Mouse (Mus musculus) embryo, embryonic 10.5 days (tissue): Measurements from ENCODE around the gene Ankrd12.

Experiments
- DNase-seq: peaks from one replicate; pipeline ENCODE4 v3.0.0-alpha.2; 2015; ENCODE audit warnings: low spot score

Ankrd12 gene

GRCm38 (mm10) chr17:66076934-66077333, at the start of gene Ankrd12:
TSS of gene Ankrd12 (minus strand) at chr17:66077089.
- peak; percentile 93 for DNase-seq

GRCm38 (mm10) chr17:66125211-66125610, 48.3 kb upstream of the Ankrd12 start:
- peak; percentile 41 for DNase-seq

GRCm38 (mm10) chr17:66123816-66124610, 47.1 kb upstream of the Ankrd12 start:
- peak; percentile 61 for DNase-seq

GRCm38 (mm10) chr17:66123066-66123815, 46.4 kb upstream of the Ankrd12 start, which contains the start of gene Ddx11:
TSS of gene Ddx11 (plus strand) at chr17:66123520.
- DNase-seq = peak; percentile 93

- DNase-seq = no peak
Measured at GRCm38 (mm10) chr17:66120701-66121100, 43.8 kb upstream of the Ankrd12 start.

GRCm38 (mm10) chr17:66118991-66119390, 42.1 kb upstream of the Ankrd12 start:
- no peak for DNase-seq

- no peak for DNase-seq
Measured at GRCm38 (mm10) chr17:66112166-66112565, 35.3 kb upstream of the Ankrd12 start.

GRCm38 (mm10) chr17:66111402-66111959, 34.6 kb upstream of the Ankrd12 start, which contains the start of gene Washc1:
TSS of gene Washc1 (plus strand) at chr17:66111545.
- DNase-seq = peak; percentile 96

GRCm38 (mm10) chr17:66110746-66111145, 33.9 kb upstream of the Ankrd12 start:
- no peak for DNase-seq

- no peak for DNase-seq
Measured at GRCm38 (mm10) chr17:66108198-66108597, 31.3 kb upstream of the Ankrd12 start.

- DNase-seq = no peak
Measured at GRCm38 (mm10) chr17:66107466-66107865, 30.6 kb upstream of the Ankrd12 start.

- peak; percentile 88 for DNase-seq
Measured at GRCm38 (mm10) chr17:66106601-66107267, 29.8 kb upstream of the Ankrd12 start.

- DNase-seq = no peak
Measured at GRCm38 (mm10) chr17:66104076-66104475, 27.2 kb upstream of the Ankrd12 start.

GRCm38 (mm10) chr17:66101380-66102330, 24.8 kb upstream of the Ankrd12 start, which contains the start of gene Ndufv2:
TSS of gene Ndufv2 (minus strand) at chr17:66101559.
- peak; percentile 99 for DNase-seq

- DNase-seq = peak; percentile 59
Measured at GRCm38 (mm10) chr17:66100566-66101379, 23.9 kb upstream of the Ankrd12 start.

- no peak for DNase-seq
Measured at GRCm38 (mm10) chr17:66092664-66093063, 15.8 kb upstream of the Ankrd12 start.

- DNase-seq = no peak
Measured at GRCm38 (mm10) chr17:66092065-66092464, 15.2 kb upstream of the Ankrd12 start.

- DNase-seq = no peak
Measured at GRCm38 (mm10) chr17:66091392-66091791, 14.5 kb upstream of the Ankrd12 start.

GRCm38 (mm10) chr17:66090251-66090650, 13.4 kb upstream of the Ankrd12 start:
- no peak for DNase-seq

GRCm38 (mm10) chr17:66085038-66085437, 8.1 kb upstream of the Ankrd12 start:
- no peak for DNase-seq
